Mouse (Mus musculus): ENCODE data around the gene Sord.

- TF ChIP-seq POLR2A (IDR thresholded peaks at IDR 0.05; ENCODE audit: borderline replicate concordance, extremely low read depth, low read depth, low read length) = peak; percentile 35; the same call in 1 of the 2 replicates
- no peak for TF ChIP-seq CTCF (IDR thresholded peaks at IDR 0.05; ENCODE audit: insufficient read depth, low read length)
These were observed at the start of gene Sord for GRCm38 (mm10) chr2:122234611-122235288.
